Mouse (Mus musculus) midbrain, embryonic 14.5 days (tissue): ENCODE measurements around the gene Drc3. TPM values are rescaled to one million over a fixed set of nuclear protein-coding genes. Genes with fewer than 3 reads are reported as not detected.
"Not testable (repeated sequence)": the region's sequence is repeated elsewhere in the genome, so short reads cannot be mapped to it uniquely, and the experiment has no call there.

Experiments
- ATAC-seq: fragments of 200-750 bp; cut with Nextera tagmentation; 2 replicates; pipeline ENCODE4 v1.8.0; 2017; ENCODE audit warnings: moderate number of reproducible peaks, moderate library complexity; ENCODE audit not compliant: low FRiP score, low TSS enrichment
- DNase-seq: peaks from one replicate; pipeline ENCODE4 v3.0.0-alpha.2; 2015
- H3K27ac ChIP-seq: fragments of 300-500 bp; sonication (generic); replicated peaks from 2 replicates; pipeline ENCODE4 v1.5.1; 2014; ENCODE audit warnings: mild to moderate bottlenecking, low read depth, low read length, moderate library complexity
- H3K27me3 ChIP-seq: fragments of 300-500 bp; sonication (generic); 2 replicates; pipeline ENCODE4 v1.6.1; 2014; ENCODE audit warnings: low read length, control low read depth, mixed read lengths; ENCODE audit not compliant: control insufficient read depth, insufficient read depth
- H3K36me3 ChIP-seq: fragments of 300-500 bp; sonication (generic); 2 replicates; pipeline ENCODE4 v1.6.1; 2014; ENCODE audit warnings: low read length, control low read depth; ENCODE audit not compliant: control insufficient read depth, insufficient read depth
- H3K4me1 ChIP-seq: fragments of 300-500 bp; sonication (generic); 2 replicates; pipeline ENCODE4 v1.6.1; 2014; ENCODE audit warnings: mild to moderate bottlenecking, antibody characterized with exemption, low read length, control low read depth; ENCODE audit not compliant: control insufficient read depth, insufficient read depth
- H3K4me2 ChIP-seq: fragments of 300-500 bp; sonication (generic); 2 replicates; pipeline ENCODE4 v1.6.1; 2014; ENCODE audit warnings: mild to moderate bottlenecking, low read length, moderate library complexity
- H3K4me3 ChIP-seq: fragments of 300-500 bp; sonication (generic); replicated peaks from 2 replicates; pipeline ENCODE4 v1.5.1; 2014; ENCODE audit warnings: low read depth, low read length
- H3K9ac ChIP-seq: fragments of 300-500 bp; sonication (generic); replicated peaks from 2 replicates; pipeline ENCODE4 v1.6.1; 2014; ENCODE audit warnings: mild to moderate bottlenecking, low read length, moderate library complexity
- H3K9me3 ChIP-seq: fragments of 300-500 bp; sonication (generic); 2 replicates; pipeline ENCODE4 v1.6.1; 2016; ENCODE audit warnings: low read length, control low read depth, mixed read lengths; ENCODE audit not compliant: control insufficient read depth
- WGBS: fragments of 180-500 bp; shearing (Covaris S2); extraction: QIAGEN DNeasy Blood & Tissue Kit; methylation state at CpG from one replicate; pipeline ENCODE4 v1.1.7; 2014; 5-methylcytosine and 5-hydroxymethylcytosine counted together
- polyA plus RNA-seq: library from polyadenylated mRNA; unstranded; fragments of >200 nt; fragmentation: Nextera tagmentation; extraction: Ambion mirVana; gene quantifications from 2 replicates; pipeline ENCODE4 v1.2.1, GENCODE M21; 2014

The Drc3 gene
- polyA plus RNA-seq, 1 experiment from 2014 or later: 6.1 TPM

DNA sequence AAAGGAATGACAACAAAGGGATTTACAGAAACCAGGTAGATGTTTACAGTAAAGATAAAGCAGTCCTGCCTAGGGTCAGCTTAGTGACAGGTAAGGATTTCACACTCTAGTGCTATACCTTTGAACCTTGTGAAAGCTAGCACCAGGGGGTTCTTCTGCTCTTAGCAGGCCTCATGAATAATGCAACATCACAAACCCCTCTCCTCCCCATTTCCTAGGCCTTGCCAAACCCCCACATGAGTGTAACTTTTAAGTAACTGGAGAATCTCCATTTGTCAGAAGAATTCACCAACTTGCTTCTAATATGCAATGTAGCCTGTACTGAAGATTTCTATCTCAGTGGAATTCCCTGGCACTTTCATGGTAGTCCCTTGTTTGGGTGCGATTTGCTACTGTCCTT lies 86.5 kb downstream of the Drc3 start:
- 29% methylated on average over 1 of the region's 1 CpGs for WGBS
- not testable (repeated sequence) for H3K9ac ChIP-seq, DNase-seq, H3K4me3 ChIP-seq, H3K27me3 ChIP-seq, H3K4me2 ChIP-seq, H3K4me1 ChIP-seq, H3K9me3 ChIP-seq, ATAC-seq, H3K27ac ChIP-seq
- H3K36me3 ChIP-seq: peaks cover 72% of the 10 kb centered on the region

DNA sequence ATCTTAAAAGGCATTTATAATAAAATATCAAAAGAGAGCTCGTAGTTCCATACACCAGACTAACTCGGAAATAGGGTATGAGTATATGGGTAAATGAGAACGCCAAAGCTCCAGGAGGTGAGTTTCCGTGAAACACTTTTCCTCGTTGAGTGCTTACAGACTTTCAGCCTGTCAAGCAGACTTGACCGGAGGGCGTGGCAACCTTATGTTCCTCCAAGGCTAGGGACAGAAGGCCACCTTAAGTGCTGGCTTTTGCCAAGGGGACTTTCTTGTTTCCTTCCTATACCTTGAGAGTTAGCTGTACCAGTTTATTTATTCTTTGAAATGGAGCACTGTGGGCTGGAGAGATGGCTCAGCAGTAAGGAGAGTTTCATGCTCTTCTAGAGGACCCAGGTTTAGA lies 87.0 kb downstream of the Drc3 start:
- H3K9me3 ChIP-seq: no peaks in the 10 kb centered on the region
- peaks cover 68% of the 10 kb centered on the region for H3K36me3 ChIP-seq
- WGBS: 60% methylated on average over 7 of the region's 7 CpGs

DNA sequence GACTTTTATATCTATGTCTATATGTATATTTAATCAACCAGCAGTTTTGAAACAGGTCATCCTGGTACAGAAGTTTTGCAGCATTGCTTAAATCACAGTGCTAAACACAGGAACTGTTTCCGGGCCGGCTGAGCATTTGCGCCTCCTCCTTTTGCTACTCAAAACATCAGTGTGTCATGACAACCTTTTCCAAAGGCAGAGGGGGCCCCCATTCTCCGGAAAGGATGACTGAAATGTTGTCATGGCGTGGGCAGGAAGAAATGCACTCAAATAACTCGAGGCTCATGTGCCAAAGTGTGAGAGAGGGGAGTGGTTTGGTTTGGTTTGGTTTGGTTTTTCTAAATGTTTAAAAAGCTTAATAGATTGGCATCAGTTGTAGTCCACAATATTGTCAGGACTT lies 89.8 kb downstream of the Drc3 start:
- ATAC-seq (no peak), DNase-seq (no peak)
- Histone ChIP-seq H3K4me3 (no peak overlapping the region), H3K4me2 (no peak overlapping the region), H3K27me3 (no peaks in the 10 kb centered on the region), H3K27ac (no peak overlapping the region), H3K9me3 (no peaks in the 10 kb centered on the region), H3K9ac (no peak overlapping the region), H3K4me1 (no peaks in the 10 kb centered on the region), H3K36me3 (peaks cover 46% of the 10 kb centered on the region)
- WGBS: 89% methylated on average over 6 of the region's 6 CpGs

More for the DNA sequence above, 87.0 kb downstream of the Drc3 start:
- Histone ChIP-seq H3K9ac (no peak overlapping the region), H3K4me1 (no peaks in the 10 kb centered on the region), H3K4me2 (no peak overlapping the region), H3K4me3 (no peak overlapping the region), H3K27ac (no peak overlapping the region), H3K27me3 (no peaks in the 10 kb centered on the region)
- ATAC-seq: no peak
- DNase-seq: no peak

Other genes starting within 250 kb of the Drc3 start
- gene Rai1, start 248.3 kb upstream of the Drc3 start, polyA plus RNA-seq: 37.7 and 39.9 TPM in 2 replicates
- 34.5 and 35.2 TPM in 2 replicates for gene Srebf1, start 130.7 kb upstream of the Drc3 start, polyA plus RNA-seq
- gene Tom1l2, start 424 bp upstream of the Drc3 start, polyA plus RNA-seq: 48.5 and 50.9 TPM in 2 replicates
- gene Gid4, start 63.8 kb downstream of the Drc3 start, polyA plus RNA-seq: 17.0 and 26.3 TPM in 2 replicates
- 38.8 and 42.5 TPM in 2 replicates for gene Atpaf2, start 65.1 kb downstream of the Drc3 start, polyA plus RNA-seq
- 92.2 and 93.0 TPM in 2 replicates for gene Drg2, start 101.3 kb downstream of the Drc3 start, polyA plus RNA-seq
- gene Myo15, start 116.0 kb downstream of the Drc3 start, polyA plus RNA-seq: not detected in 2 replicates
- gene Alkbh5, start 183.1 kb downstream of the Drc3 start, polyA plus RNA-seq: 21.4 and 24.0 TPM in 2 replicates